Mouse (Mus musculus) myocyte (in vitro differentiated cells): ENCODE results near the gene Ccdc57. TPM values are rescaled to one million over a fixed set of nuclear protein-coding genes. Genes with fewer than 3 reads are reported as not detected.

ENCODE experiments used
- H3K27me3 ChIP-seq: one replicate; pipeline ENCODE4 v1.6.1; 2011; ENCODE audit not compliant: control insufficient read depth, insufficient read depth, insufficient read length
- H3K36me3 ChIP-seq: one replicate; pipeline ENCODE4 v1.6.1; 2011; ENCODE audit not compliant: control insufficient read depth, insufficient read depth
- H3K4me2 ChIP-seq: one replicate; pipeline ENCODE4 v1.6.1; 2011; ENCODE audit warnings: low read depth, control low read depth
- H3K4me3 ChIP-seq: one replicate; pipeline ENCODE4 v1.5.1; 2011; ENCODE audit warnings: mild to moderate bottlenecking, control low read depth, moderate library complexity
- H3K79me2 ChIP-seq: one replicate; pipeline ENCODE4 v1.6.1; 2011; ENCODE audit not compliant: control insufficient read depth, insufficient read depth
- H3ac ChIP-seq: one replicate; pipeline ENCODE4 v1.6.1; 2011; ENCODE audit not compliant: control insufficient read depth, insufficient read length
- CEBPB ChIP-seq: IDR thresholded peaks from 2 replicates; pipeline ENCODE4 v1.6.1; 2011; ENCODE audit warnings: mild to moderate bottlenecking, moderate library complexity; ENCODE audit not compliant: poor library complexity, insufficient read depth, severe bottlenecking
- E2F4 ChIP-seq: IDR thresholded peaks from one replicate; pipeline ENCODE4 v1.6.1; 2011; ENCODE audit warnings: mild to moderate bottlenecking, control low read depth, moderate library complexity; ENCODE audit not compliant: insufficient read depth
- MAX ChIP-seq: IDR thresholded peaks from one replicate; pipeline ENCODE4 v1.6.1; 2011; ENCODE audit warnings: low read depth, mild to moderate bottlenecking, control low read depth
- MYOD1 ChIP-seq, 3 experiments: IDR thresholded peaks; one replicate each; pipeline ENCODE4 v1.6.1; 2011; ENCODE audit warnings: control low read depth in 2 of 3, low read depth in 2 of 3, mild to moderate bottlenecking in 2 of 3, moderate library complexity in 1 of 3; ENCODE audit not compliant: insufficient read length in 2 of 3, control insufficient read depth in 1 of 3
- MYOG ChIP-seq, 3 experiments: IDR thresholded peaks; one replicate each; pipeline ENCODE4 v1.6.1; 2011; ENCODE audit warnings: control low read depth in 2 of 3, low read depth in 2 of 3, mild to moderate bottlenecking in 2 of 3; ENCODE audit not compliant: insufficient read length in 2 of 3, control insufficient read depth in 1 of 3, insufficient read depth in 1 of 3
- POLR2A ChIP-seq: IDR thresholded peaks from one replicate; pipeline ENCODE4 v1.6.1; 2011; ENCODE audit warnings: low read depth, mild to moderate bottlenecking, control low read depth, moderate library complexity; ENCODE audit not compliant: insufficient read length
- POLR2AphosphoS2 ChIP-seq: IDR thresholded peaks from one replicate; pipeline ENCODE4 v1.6.1; 2011; ENCODE audit warnings: low read depth, control low read depth; ENCODE audit not compliant: insufficient read length
- REST ChIP-seq: IDR thresholded peaks from one replicate; pipeline ENCODE4 v1.6.1; 2011; ENCODE audit warnings: mild to moderate bottlenecking, control low read depth, moderate library complexity; ENCODE audit not compliant: insufficient read depth, insufficient read length
- SRF ChIP-seq: IDR thresholded peaks from one replicate; pipeline ENCODE4 v1.6.1; 2011; ENCODE audit warnings: low read depth; ENCODE audit not compliant: control insufficient read depth, insufficient read length
- TCF12 ChIP-seq: IDR thresholded peaks from one replicate; pipeline ENCODE4 v1.6.1; 2011; ENCODE audit warnings: mild to moderate bottlenecking, control low read depth; ENCODE audit not compliant: poor library complexity, insufficient read depth, severe bottlenecking
- TCF3 ChIP-seq: IDR thresholded peaks from one replicate; pipeline ENCODE4 v1.6.1; 2011; ENCODE audit warnings: low read depth, control low read depth; ENCODE audit not compliant: insufficient read length
- USF1 ChIP-seq: IDR thresholded peaks from one replicate; pipeline ENCODE4 v1.6.1; 2011; ENCODE audit warnings: low read depth, mild to moderate bottlenecking, control low read depth, moderate library complexity
- polyA plus RNA-seq: library from polyadenylated mRNA; unstranded; fragments of >200 nt; fragmentation: generic; extraction: Trizol; gene quantifications from one replicate; pipeline ENCODE4 v1.2.1, GENCODE M21; 2012; ENCODE audit warnings: missing spikeins

The Ccdc57 gene
- polyA plus RNA-seq, 1 experiment: 1.8 TPM

GRCm38 (mm10) chr11:120950281-120951202 lies 17.9 kb upstream of the Ccdc57 start:
- TF ChIP-seq POLR2A (peak; percentile 40), SRF (no peak), MYOD1 (IDR thresholded peaks at IDR 0.05; ENCODE audit: control insufficient read depth in 1 of 3, insufficient read length in 2 of 3, low read depth in 2 of 3) (peak in 1 of 3 experiments; percentile 7), POLR2AphosphoS2 (peak; percentile 69), REST (no peak)
- Histone ChIP-seq H3K79me2 (no peaks in the 10 kb centered on the region), H3K4me2 (peak overlapping the region; percentile 79), H3K27me3 (no peaks in the 10 kb centered on the region), H3ac (no peak overlapping the region), H3K36me3 (no peaks in the 10 kb centered on the region), H3K4me3 (peak overlapping the region; percentile 26)

- Histone ChIP-seq H3K4me3 (peak overlapping the region; percentile 26), H3K4me2 (peak overlapping the region; percentile 79), H3K27me3 (no peaks in the 10 kb centered on the region), H3K36me3 (no peaks in the 10 kb centered on the region), H3ac (no peak overlapping the region), H3K79me2 (no peaks in the 10 kb centered on the region)
- TF ChIP-seq MYOD1 (IDR thresholded peaks at IDR 0.05; ENCODE audit: control insufficient read depth in 1 of 3, insufficient read length in 2 of 3, low read depth in 2 of 3) (no peak), POLR2A (no peak), SRF (no peak), REST (no peak), USF1 (no peak), POLR2AphosphoS2 (no peak), TCF3 (no peak)
Measured at GRCm38 (mm10) chr11:120949863-120950262, 17.2 kb upstream of the Ccdc57 start.

GRCm38 (mm10) chr11:120948861-120949851 lies 16.5 kb upstream of the Ccdc57 start:
- Histone ChIP-seq H3ac (no peak overlapping the region), H3K4me3 (peak overlapping the region; percentile 26), H3K79me2 (no peaks in the 10 kb centered on the region), H3K27me3 (peaks cover 3% of the 10 kb centered on the region), H3K36me3 (no peaks in the 10 kb centered on the region), H3K4me2 (peak overlapping the region; percentile 79)
- peak in 1 of 3 experiments; percentile 40 for TF ChIP-seq MYOD1 (IDR thresholded peaks at IDR 0.05; ENCODE audit: control insufficient read depth in 1 of 3, insufficient read length in 2 of 3, low read depth in 2 of 3)
- no peak for TF ChIP-seq E2F4
- TF ChIP-seq MYOG (IDR thresholded peaks at IDR 0.05; ENCODE audit: control insufficient read depth in 1 of 3, insufficient read depth in 1 of 3, insufficient read length in 2 of 3, low read depth in 2 of 3): peak in 1 of 3 experiments; percentile 32

GRCm38 (mm10) chr11:120948328-120948727 lies 15.7 kb upstream of the Ccdc57 start, which contains the start of gene Slc16a3:
TSS of gene Slc16a3 (plus strand) at chr11:120948480.
- H3ac ChIP-seq: no peak within 1 kb of the TSS
- no peak for TF ChIP-seq SRF
- TF ChIP-seq MYOD1 (IDR thresholded peaks at IDR 0.05; ENCODE audit: control insufficient read depth in 1 of 3, insufficient read length in 2 of 3, low read depth in 2 of 3): no peak
- no peak for TF ChIP-seq USF1
- no peak for TF ChIP-seq MYOG (IDR thresholded peaks at IDR 0.05; ENCODE audit: control insufficient read depth in 1 of 3, insufficient read depth in 1 of 3, insufficient read length in 2 of 3, low read depth in 2 of 3)
- no peak for TF ChIP-seq POLR2A
- no peak for TF ChIP-seq POLR2AphosphoS2
- peak within 1 kb of the TSS; percentile 26 for H3K4me3 ChIP-seq
- H3K27me3 ChIP-seq: peaks cover 11% of the 10 kb centered on the region
- no peaks in the 10 kb centered on the region for H3K79me2 ChIP-seq
- no peak within 1 kb of the TSS for H3K4me2 ChIP-seq
- H3K36me3 ChIP-seq: no peaks in the 10 kb centered on the region

- Histone ChIP-seq H3K4me2 (no peak overlapping the region), H3K27me3 (peaks cover 11% of the 10 kb centered on the region), H3K79me2 (no peaks in the 10 kb centered on the region), H3K4me3 (no peak overlapping the region), H3ac (no peak overlapping the region), H3K36me3 (no peaks in the 10 kb centered on the region)
- no peak for TF ChIP-seq CEBPB
- TF ChIP-seq SRF: no peak
- TF ChIP-seq REST: no peak
- TF ChIP-seq TCF3: no peak
- TF ChIP-seq MYOG (IDR thresholded peaks at IDR 0.05; ENCODE audit: control insufficient read depth in 1 of 3, insufficient read depth in 1 of 3, insufficient read length in 2 of 3, low read depth in 2 of 3): no peak
- TF ChIP-seq USF1: no peak
- no peak for TF ChIP-seq TCF12
- TF ChIP-seq POLR2A: no peak
- TF ChIP-seq MAX: no peak
- no peak for TF ChIP-seq E2F4
- no peak for TF ChIP-seq POLR2AphosphoS2
- TF ChIP-seq MYOD1 (IDR thresholded peaks at IDR 0.05; ENCODE audit: control insufficient read depth in 1 of 3, insufficient read length in 2 of 3, low read depth in 2 of 3): no peak
Measured at GRCm38 (mm10) chr11:120945926-120946325, 13.3 kb upstream of the Ccdc57 start.
